Mouse (Mus musculus) myocyte (in vitro differentiated cells): ENCODE results near the gene Msantd2.

Experiments used
- CEBPB ChIP-seq: IDR thresholded peaks from 2 replicates; pipeline ENCODE4 v1.6.1; 2011; ENCODE audit warnings: mild to moderate bottlenecking, moderate library complexity; ENCODE audit not compliant: poor library complexity, insufficient read depth, severe bottlenecking
- E2F4 ChIP-seq: IDR thresholded peaks from one replicate; pipeline ENCODE4 v1.6.1; 2011; ENCODE audit warnings: mild to moderate bottlenecking, control low read depth, moderate library complexity; ENCODE audit not compliant: insufficient read depth
- MAX ChIP-seq: IDR thresholded peaks from one replicate; pipeline ENCODE4 v1.6.1; 2011; ENCODE audit warnings: low read depth, mild to moderate bottlenecking, control low read depth
- POLR2A ChIP-seq: IDR thresholded peaks from one replicate; pipeline ENCODE4 v1.6.1; 2011; ENCODE audit warnings: low read depth, mild to moderate bottlenecking, control low read depth, moderate library complexity; ENCODE audit not compliant: insufficient read length
- REST ChIP-seq: IDR thresholded peaks from one replicate; pipeline ENCODE4 v1.6.1; 2011; ENCODE audit warnings: mild to moderate bottlenecking, control low read depth, moderate library complexity; ENCODE audit not compliant: insufficient read depth, insufficient read length
- TCF12 ChIP-seq: IDR thresholded peaks from one replicate; pipeline ENCODE4 v1.6.1; 2011; ENCODE audit warnings: mild to moderate bottlenecking, control low read depth; ENCODE audit not compliant: poor library complexity, insufficient read depth, severe bottlenecking
- TCF3 ChIP-seq: IDR thresholded peaks from one replicate; pipeline ENCODE4 v1.6.1; 2011; ENCODE audit warnings: low read depth, control low read depth; ENCODE audit not compliant: insufficient read length

GRCm38 (mm10) chr9:37514456-37514855, 25.3 kb downstream of the Msantd2 start:
- TF ChIP-seq E2F4, result no peak
- no peak for TF ChIP-seq POLR2A
- no peak for TF ChIP-seq TCF12
- no peak for TF ChIP-seq CEBPB
- no peak for TF ChIP-seq MAX
- TF ChIP-seq TCF3, result no peak
- TF ChIP-seq REST, result no peak
